Mouse (Mus musculus) midbrain, embryonic 13.5 days (tissue): ENCODE measurements around the gene Wwox. TPM values are rescaled to one million over a fixed set of nuclear protein-coding genes. Genes with fewer than 3 reads are reported as not detected.

Experiments used
- ATAC-seq: fragments of 200-750 bp; cut with Nextera tagmentation; 2 replicates; pipeline ENCODE4 v1.8.0; 2017; ENCODE audit warnings: mild to moderate bottlenecking, moderate TSS enrichment, moderate library complexity
- H3K27ac ChIP-seq: fragments of 300-500 bp; sonication (generic); 2 replicates; pipeline ENCODE4 v1.5.1; 2015; ENCODE audit warnings: inconsistent platforms, mild to moderate bottlenecking, moderate library complexity
- H3K27me3 ChIP-seq: fragments of 300-500 bp; sonication (generic); 2 replicates; pipeline ENCODE4 v1.6.1; 2015; ENCODE audit warnings: mild to moderate bottlenecking, inconsistent platforms
- H3K36me3 ChIP-seq: fragments of 300-500 bp; sonication (generic); 2 replicates; pipeline ENCODE4 v1.6.1; 2015; ENCODE audit warnings: mild to moderate bottlenecking, inconsistent platforms
- H3K4me1 ChIP-seq: fragments of 300-500 bp; sonication (generic); replicated peaks from 2 replicates; pipeline ENCODE4 v1.6.1; 2015; ENCODE audit warnings: inconsistent platforms
- H3K4me2 ChIP-seq: fragments of 300-500 bp; sonication (generic); replicated peaks from 2 replicates; pipeline ENCODE4 v1.6.1; 2015; ENCODE audit warnings: moderate library complexity, mild to moderate bottlenecking, inconsistent platforms
- H3K4me3 ChIP-seq: fragments of 300-500 bp; sonication (generic); replicated peaks from 2 replicates; pipeline ENCODE4 v1.5.1; 2015; ENCODE audit warnings: mild to moderate bottlenecking, inconsistent platforms
- H3K9ac ChIP-seq: fragments of 300-500 bp; sonication (generic); replicated peaks from 2 replicates; pipeline ENCODE4 v1.6.1; 2015; ENCODE audit warnings: mild to moderate bottlenecking, inconsistent platforms
- H3K9me3 ChIP-seq: fragments of 300-500 bp; sonication (generic); 2 replicates; pipeline ENCODE4 v1.6.1; 2016; ENCODE audit warnings: mild to moderate bottlenecking, inconsistent platforms
- WGBS: fragments of 180-500 bp; shearing (Covaris S2); methylation state at CpG from one replicate; pipeline ENCODE4 v1.1.7; 2015; 5-methylcytosine and 5-hydroxymethylcytosine counted together
- polyA plus RNA-seq: library from polyadenylated mRNA; unstranded; fragments of >200 nt; fragmentation: Nextera tagmentation; extraction: Ambion mirVana; gene quantifications from 2 replicates; pipeline ENCODE4 v1.2.1, GENCODE M21; 2015

Gene Wwox
- polyA plus RNA-seq, 1 experiment from 2014 or later: 12.4 TPM

- peak overlapping the region; percentile 54 for H3K27ac ChIP-seq
- H3K4me1 ChIP-seq: peaks cover 36% of the 10 kb centered on the region
- H3K9ac ChIP-seq: no peak overlapping the region
- 0 out of 2 replicates have a peak, but pooled peaks cover 6% of the 10 kb centered on the region for H3K9me3 ChIP-seq
- H3K27me3 ChIP-seq: no peaks in the 10 kb centered on the region
- H3K36me3 ChIP-seq: no peaks in the 10 kb centered on the region
- H3K4me3 ChIP-seq: no peak overlapping the region
- WGBS: 36% methylated on average over 26 of the region's 26 CpGs
- peak; percentile 60 for ATAC-seq
- peak overlapping the region; percentile 23 for H3K4me2 ChIP-seq
These were observed 152.1 kb downstream of the Wwox start for GRCm38 (mm10) chr8:114591296-114592280.

- WGBS: 20% methylated on average over 19 of the region's 19 CpGs
- H3K36me3 ChIP-seq: no peaks in the 10 kb centered on the region
- ATAC-seq: 0 out of 2 replicates have a peak, but pooled peaks have one; percentile 31
- H3K27ac ChIP-seq: no peak overlapping the region
- H3K4me1 ChIP-seq: peaks cover 36% of the 10 kb centered on the region
- H3K9me3 ChIP-seq: 0 out of 2 replicates have a peak, but pooled peaks cover 6% of the 10 kb centered on the region
- H3K4me2 ChIP-seq: peak overlapping the region; percentile 22; the same call in 1 of the 2 replicates
- no peak overlapping the region for H3K9ac ChIP-seq
- H3K4me3 ChIP-seq: no peak overlapping the region
- H3K27me3 ChIP-seq: 0 out of 2 replicates have a peak, but pooled peaks cover 4% of the 10 kb centered on the region
These were observed 154.1 kb downstream of the Wwox start for GRCm38 (mm10) chr8:114593424-114594157.

GRCm38 (mm10) chr8:114594811-114595210, 155.4 kb downstream of the Wwox start:
- H3K27me3 ChIP-seq: peaks cover 12% of the 10 kb centered on the region
- H3K4me1 ChIP-seq: peaks cover 43% of the 10 kb centered on the region
- no peak overlapping the region for H3K4me3 ChIP-seq
- no peak overlapping the region for H3K27ac ChIP-seq
- ATAC-seq: no peak
- 77% methylated on average over 5 of the region's 5 CpGs for WGBS
- H3K9me3 ChIP-seq: 0 out of 2 replicates have a peak, but pooled peaks cover 6% of the 10 kb centered on the region
- no peak overlapping the region for H3K4me2 ChIP-seq
- H3K36me3 ChIP-seq: no peaks in the 10 kb centered on the region
- no peak overlapping the region for H3K9ac ChIP-seq

GRCm38 (mm10) chr8:114599555-114599954, 160.1 kb downstream of the Wwox start:
- 0 out of 2 replicates have a peak, but pooled peaks have one; percentile 9 for ATAC-seq
- Histone ChIP-seq H3K4me3 (no peak overlapping the region), H3K36me3 (no peaks in the 10 kb centered on the region), H3K4me1 (peaks cover 35% of the 10 kb centered on the region), H3K27me3 (peaks cover 18% of the 10 kb centered on the region), H3K9me3 (0 out of 2 replicates have a peak, but pooled peaks cover 6% of the 10 kb centered on the region), H3K9ac (no peak overlapping the region), H3K27ac (no peak overlapping the region), H3K4me2 (no peak overlapping the region)
- 26% methylated on average over 10 of the region's 10 CpGs for WGBS

GRCm38 (mm10) chr8:114600196-114600595, 160.7 kb downstream of the Wwox start:
- no peak overlapping the region for H3K4me2 ChIP-seq
- peaks cover 18% of the 10 kb centered on the region for H3K27me3 ChIP-seq
- no peak overlapping the region for H3K27ac ChIP-seq
- H3K4me3 ChIP-seq: no peak overlapping the region
- 0 out of 2 replicates have a peak, but pooled peaks cover 6% of the 10 kb centered on the region for H3K9me3 ChIP-seq
- H3K4me1 ChIP-seq: peaks cover 36% of the 10 kb centered on the region
- no peak for ATAC-seq
- no peak overlapping the region for H3K9ac ChIP-seq
- WGBS: 36% methylated on average over 11 of the region's 11 CpGs
- H3K36me3 ChIP-seq: no peaks in the 10 kb centered on the region

GRCm38 (mm10) chr8:114603046-114603445, 163.6 kb downstream of the Wwox start:
- no peak for ATAC-seq
- Histone ChIP-seq H3K4me2 (no peak overlapping the region), H3K9me3 (no peaks in the 10 kb centered on the region), H3K4me3 (no peak overlapping the region), H3K36me3 (no peaks in the 10 kb centered on the region), H3K27me3 (peaks cover 16% of the 10 kb centered on the region), H3K27ac (no peak overlapping the region), H3K9ac (no peak overlapping the region), H3K4me1 (peaks cover 36% of the 10 kb centered on the region)
- 19% methylated on average over 3 of the region's 4 CpGs for WGBS

GRCm38 (mm10) chr8:114603561-114603960, 164.1 kb downstream of the Wwox start:
- no peak for ATAC-seq
- WGBS: 28% methylated on average over 6 of the region's 6 CpGs
- H3K4me1 ChIP-seq: peaks cover 36% of the 10 kb centered on the region
- H3K27ac ChIP-seq: no peak overlapping the region
- no peak overlapping the region for H3K9ac ChIP-seq
- no peaks in the 10 kb centered on the region for H3K9me3 ChIP-seq
- no peak overlapping the region for H3K4me3 ChIP-seq
- H3K27me3 ChIP-seq: peaks cover 14% of the 10 kb centered on the region
- H3K36me3 ChIP-seq: no peaks in the 10 kb centered on the region
- no peak overlapping the region for H3K4me2 ChIP-seq

GRCm38 (mm10) chr8:114604315-114604714, 164.9 kb downstream of the Wwox start:
- H3K4me1 ChIP-seq: peaks cover 34% of the 10 kb centered on the region
- 24% methylated on average over 16 of the region's 16 CpGs for WGBS
- H3K27ac ChIP-seq: no peak overlapping the region
- H3K36me3 ChIP-seq: no peaks in the 10 kb centered on the region
- no peaks in the 10 kb centered on the region for H3K9me3 ChIP-seq
- peaks cover 9% of the 10 kb centered on the region for H3K27me3 ChIP-seq
- peak overlapping the region; percentile 36 for H3K4me2 ChIP-seq
- H3K4me3 ChIP-seq: no peak overlapping the region; the same call in 1 of the 2 replicates
- ATAC-seq: no peak
- no peak overlapping the region for H3K9ac ChIP-seq

- no peak overlapping the region for H3K27ac ChIP-seq
- H3K4me3 ChIP-seq: no peak overlapping the region
- 0 out of 2 replicates have a peak, but pooled peaks cover 6% of the 10 kb centered on the region for H3K27me3 ChIP-seq
- no peak for ATAC-seq
- no peak overlapping the region for H3K4me2 ChIP-seq
- 91% methylated on average over 2 of the region's 2 CpGs for whole genome bisulfite sequencing
- H3K9ac ChIP-seq: no peak overlapping the region
- no peaks in the 10 kb centered on the region for H3K9me3 ChIP-seq
- H3K4me1 ChIP-seq: peaks cover 25% of the 10 kb centered on the region
- H3K36me3 ChIP-seq: no peaks in the 10 kb centered on the region
These were observed 166.2 kb downstream of the Wwox start for GRCm38 (mm10) chr8:114605651-114606050.

GRCm38 (mm10) chr8:114609330-114609729, 169.9 kb downstream of the Wwox start:
- ATAC-seq: no peak
- Histone ChIP-seq H3K9me3 (no peaks in the 10 kb centered on the region), H3K4me3 (no peak overlapping the region), H3K4me1 (peaks cover 8% of the 10 kb centered on the region), H3K9ac (no peak overlapping the region), H3K4me2 (no peak overlapping the region), H3K27ac (no peak overlapping the region), H3K27me3 (no peaks in the 10 kb centered on the region), H3K36me3 (no peaks in the 10 kb centered on the region)
- WGBS: 94% methylated on average over 5 of the region's 5 CpGs

- peaks cover 4% of the 10 kb centered on the region; the same call in 1 of the 2 replicates for H3K4me1 ChIP-seq
- H3K36me3 ChIP-seq: no peaks in the 10 kb centered on the region
- no peak overlapping the region for H3K4me3 ChIP-seq
- no peak for ATAC-seq
- no peaks in the 10 kb centered on the region for H3K9me3 ChIP-seq
- no peaks in the 10 kb centered on the region for H3K27me3 ChIP-seq
- no peak overlapping the region for H3K4me2 ChIP-seq
- WGBS: 76% methylated on average over 7 of the region's 7 CpGs
- H3K27ac ChIP-seq: no peak overlapping the region
- no peak overlapping the region for H3K9ac ChIP-seq
These were observed 171.6 kb downstream of the Wwox start for GRCm38 (mm10) chr8:114611075-114611474.
